Comparison of ENCODE assay signal across 13 mouse cellular contexts in genomic region chr16:43724444-43724843, GRCm38 (mm10). TPM values are rescaled to one million over a fixed set of nuclear protein-coding genes. Genes with fewer than 3 reads are reported as not detected.
DNase-seq lines count a peak whose midpoint lies in the region; ATAC-seq and TF ChIP-seq lines count a peak whose summit lies in the region.
"Had no signal": no experiment of that assay in that cellular context is flagged by ENCODE, and none has a peak within 500 bp of the region (broad histone marks: within the 10 kb centered on the region; RNA-seq: fewer than 3 reads in every experiment).

No protein-coding gene starts in this region.

- H3K9me3 ChIP-seq in hindbrain, postnatal 0 days (ENCODE audit: low read length), result no peaks in the 10 kb centered on the region
- no peaks in the 10 kb centered on the region for H3K9me3 ChIP-seq in hindbrain, embryonic 14.5 days (ENCODE audit: control insufficient read depth, low read length)
- no peaks in the 10 kb centered on the region for H3K9me3 ChIP-seq in ES-Bruce4 (replicated peaks; ENCODE audit: control insufficient read depth, insufficient read depth, low read length, poor library complexity, severe bottlenecking)
- H3K9me3 ChIP-seq: hindbrain, embryonic 10.5 days; liver, embryonic 15.5 days; midbrain, embryonic 13.5 days had no signal

- no peaks in the 10 kb centered on the region for H3K27me3 ChIP-seq in hindbrain, postnatal 0 days (ENCODE audit: insufficient read depth, low read length)
- H3K27me3 ChIP-seq in hindbrain, embryonic 14.5 days (ENCODE audit: control insufficient read depth, insufficient read depth, low read length), result no peaks in the 10 kb centered on the region
- no peaks in the 10 kb centered on the region for H3K27me3 ChIP-seq in ES-Bruce4 (ENCODE audit: control insufficient read depth, insufficient read depth, low read length, poor library complexity, severe bottlenecking)
- H3K27me3 ChIP-seq: liver, embryonic 15.5 days; midbrain, embryonic 13.5 days had no signal

- H3K4me2 ChIP-seq in hindbrain, postnatal 0 days (ENCODE audit: low read depth, low read length), result no peak overlapping the region
- no peak overlapping the region for H3K4me2 ChIP-seq in hindbrain, embryonic 14.5 days (replicated peaks)
- H3K4me2 ChIP-seq: liver, embryonic 15.5 days; midbrain, embryonic 13.5 days had no signal

- peak; percentile 46 for TF ChIP-seq CTCF in hindbrain, postnatal 0 days (IDR thresholded peaks at IDR 0.05; ENCODE audit: low read depth)
- TF ChIP-seq CTCF in ES-Bruce4 (IDR thresholded peaks at IDR 0.05; ENCODE audit: low read depth, low read length), result peak; percentile 69

- H3K4me3 ChIP-seq in hindbrain, postnatal 0 days (ENCODE audit: low read length), result no peak overlapping the region
- no peak overlapping the region for H3K4me3 ChIP-seq in hindbrain, embryonic 14.5 days (replicated peaks; ENCODE audit: low read length)
- H3K4me3 ChIP-seq in ES-Bruce4 (ENCODE audit: low read depth, low read length), result no peak overlapping the region
- H3K4me3 ChIP-seq: hindbrain, embryonic 10.5 days; liver, embryonic 15.5 days; midbrain, embryonic 13.5 days had no signal

- H3K36me3 ChIP-seq in hindbrain, postnatal 0 days (ENCODE audit: insufficient read depth, low read length), result no peaks in the 10 kb centered on the region
- H3K36me3 ChIP-seq in hindbrain, embryonic 14.5 days (replicated peaks; ENCODE audit: control insufficient read depth, insufficient read depth), result no peaks in the 10 kb centered on the region
- H3K36me3 ChIP-seq in ES-Bruce4 (ENCODE audit: control insufficient read depth, insufficient read depth, low read length, poor library complexity, severe bottlenecking), result no peaks in the 10 kb centered on the region
- H3K36me3 ChIP-seq: hindbrain, embryonic 10.5 days; liver, embryonic 15.5 days; midbrain, embryonic 13.5 days had no signal

- no peaks in the 10 kb centered on the region for H3K4me1 ChIP-seq in hindbrain, postnatal 0 days (ENCODE audit: insufficient read depth, low read length)
- H3K4me1 ChIP-seq in hindbrain, embryonic 14.5 days (replicated peaks; ENCODE audit: control insufficient read depth, insufficient read depth, low read length), result no peaks in the 10 kb centered on the region
- H3K4me1 ChIP-seq in ES-Bruce4 (ENCODE audit: control insufficient read depth, insufficient read depth, low read length), result no peaks in the 10 kb centered on the region
- H3K4me1 ChIP-seq: hindbrain, embryonic 10.5 days; liver, embryonic 15.5 days; midbrain, embryonic 13.5 days had no signal

- DNase-seq in hindbrain, postnatal 0 days (ENCODE audit: low spot score), result no peak
- DNase-seq in hindbrain, embryonic 14.5 days (ENCODE audit: low spot score), result no peak
- DNase-seq in 416B (ENCODE audit: low read depth), result peak; percentile 51
- DNase-seq in naive thymus-derived CD4-positive, alpha-beta T cell, adult 2 months (ENCODE audit: low read depth), result peak; percentile 60
- DNase-seq in gastrocnemius, adult 18-20 months (ENCODE audit: low spot score), result no peak
- DNase-seq in gastrocnemius, postnatal 25 days, result no peak

- no peak for TF ChIP-seq EP300 in ES-Bruce4 (IDR thresholded peaks at IDR 0.05; ENCODE audit: insufficient read depth, low read depth, low read length)

- H3K27ac ChIP-seq in hindbrain, postnatal 0 days, result no peak overlapping the region
- H3K27ac ChIP-seq in hindbrain, embryonic 14.5 days, result no peak overlapping the region
- H3K27ac ChIP-seq in ES-Bruce4 (ENCODE audit: insufficient read depth, low read length), result no peak overlapping the region
- H3K27ac ChIP-seq: hindbrain, embryonic 10.5 days; liver, embryonic 15.5 days; midbrain, embryonic 13.5 days had no signal

- no peak for ATAC-seq in hindbrain, postnatal 0 days
- ATAC-seq in hindbrain, embryonic 14.5 days (ENCODE audit: low FRiP score), result no peak
- ATAC-seq in megakaryocyte-erythroid progenitor cell, adult 5-6 weeks (replicated peaks; ENCODE audit: low FRiP score, low TSS enrichment, poor library complexity, severe bottlenecking), result no peak
- ATAC-seq: midbrain, embryonic 13.5 days had no signal

- no peak for TF ChIP-seq POLR2A in ES-Bruce4 (IDR thresholded peaks at IDR 0.05; ENCODE audit: insufficient read depth, low read length)

- 69% methylated on average over 3 of the region's 3 CpGs for WGBS in hindbrain, postnatal 0 days
- 67% methylated on average over 3 of the region's 3 CpGs for WGBS in hindbrain, embryonic 14.5 days

- H3K9ac ChIP-seq in hindbrain, postnatal 0 days (replicated peaks; ENCODE audit: low read length), result no peak overlapping the region
- no peak overlapping the region for H3K9ac ChIP-seq in hindbrain, embryonic 14.5 days
- no peak overlapping the region for H3K9ac ChIP-seq in ES-Bruce4 (ENCODE audit: low read depth, poor library complexity, severe bottlenecking)
- H3K9ac ChIP-seq: liver, embryonic 15.5 days; midbrain, embryonic 13.5 days had no signal

RNA-seq across cellular contexts. Expression of gene Drd3, which starts 29.4 kb away (rescaled TPM):
- 0.16 and 0.36 TPM in 2 replicates for total RNA-seq in hindbrain, postnatal 0 days (2014; rRNA removed)
- not detected in 2 replicates for polyA plus RNA-seq in hindbrain, postnatal 0 days (2015; fragmentation: Nextera tagmentation; extraction: Ambion mirVana)
- polyA plus RNA-seq in hindbrain, embryonic 14.5 days (2014; fragmentation: Nextera tagmentation; extraction: Ambion mirVana), result not detected in 2 replicates
- polyA plus RNA-seq in ES-Bruce4 (2011; ENCODE audit: insufficient read depth, insufficient read length, low read depth, missing spikeins), result not detected in 2 replicates
- total RNA-seq in megakaryocyte-erythroid progenitor cell, adult 5-6 weeks (2014; fragmentation: Nextera tagmentation), result not detected in 2 replicates
- total RNA-seq in megakaryocyte-erythroid progenitor cell, adult 5-6 weeks (2017), result not detected in 2 replicates
- total RNA-seq in gastrocnemius, adult 18-20 months (2021), result not detected
- total RNA-seq in gastrocnemius, postnatal 25 days (2021), result not detected
- polyA plus RNA-seq: embryonic facial prominence, embryonic 14.5 days; hindbrain, embryonic 10.5 days; liver, embryonic 15.5 days; midbrain, embryonic 13.5 days; stomach, embryonic 14.5 days had no signal

Comparison
In these comparisons a context has a peak if more than half of its experiments do, and no peak if none do; other contexts are left out.
1. DNase-seq: peak in 416B (single experiment) and naive thymus-derived CD4-positive, alpha-beta T cell, adult 2 months (single experiment); none in hindbrain, postnatal 0 days (single experiment), hindbrain, embryonic 14.5 days (single experiment), gastrocnemius, adult 18-20 months (single experiment) and gastrocnemius, postnatal 25 days (single experiment).